Mouse (Mus musculus) heart, embryonic 15.5 days (tissue): ENCODE data around the gene Nhlrc2. TPM values are rescaled to one million over a fixed set of nuclear protein-coding genes. Genes with fewer than 3 reads are reported as not detected.
"Not testable (repeated sequence)": the region's sequence is repeated elsewhere in the genome, so short reads cannot be mapped to it uniquely, and the experiment has no call there.

Source experiments
- ATAC-seq: fragments of 200-750 bp; cut with Nextera tagmentation; replicated peaks from 2 replicates; pipeline ENCODE4 v1.8.0; 2017; ENCODE audit warnings: low read depth, moderate TSS enrichment; ENCODE audit not compliant: insufficient number of reproducible peaks, insufficient read depth, low FRiP score
- H3K27ac ChIP-seq: fragments of 300-500 bp; sonication (generic); 2 replicates; pipeline ENCODE4 v1.5.1; 2015; ENCODE audit warnings: mild to moderate bottlenecking, inconsistent platforms
- H3K27me3 ChIP-seq: fragments of 300-500 bp; sonication (generic); 2 replicates; pipeline ENCODE4 v1.6.1; 2015; ENCODE audit warnings: inconsistent platforms
- H3K36me3 ChIP-seq: fragments of 300-500 bp; sonication (generic); 2 replicates; pipeline ENCODE4 v1.6.1; 2015; ENCODE audit warnings: mild to moderate bottlenecking, inconsistent platforms
- H3K4me1 ChIP-seq: fragments of 300-500 bp; sonication (generic); replicated peaks from 2 replicates; pipeline ENCODE4 v1.6.1; 2015; ENCODE audit warnings: inconsistent platforms
- H3K4me2 ChIP-seq: fragments of 300-500 bp; sonication (generic); 2 replicates; pipeline ENCODE4 v1.6.1; 2015; ENCODE audit warnings: inconsistent platforms, mild to moderate bottlenecking, moderate library complexity
- H3K4me3 ChIP-seq: fragments of 300-500 bp; sonication (generic); 2 replicates; pipeline ENCODE4 v1.5.1; 2015; ENCODE audit warnings: mild to moderate bottlenecking, inconsistent platforms
- H3K9ac ChIP-seq: fragments of 300-500 bp; sonication (generic); 2 replicates; pipeline ENCODE4 v1.6.1; 2015; ENCODE audit warnings: mild to moderate bottlenecking, inconsistent platforms
- H3K9me3 ChIP-seq: fragments of 300-500 bp; sonication (generic); replicated peaks from 2 replicates; pipeline ENCODE4 v1.6.1; 2016; ENCODE audit warnings: inconsistent platforms
- WGBS: fragments of 180-500 bp; shearing (Covaris S2); methylation state at CpG from one replicate; pipeline ENCODE4 v1.1.7; 2015; ENCODE audit warnings: mixed read lengths; 5-methylcytosine and 5-hydroxymethylcytosine counted together
- polyA plus RNA-seq: library from polyadenylated mRNA; unstranded; fragments of >200 nt; fragmentation: Nextera tagmentation; extraction: Ambion mirVana; gene quantifications from 2 replicates; pipeline ENCODE4 v1.2.1, GENCODE M21; 2015

Gene Nhlrc2
- polyA plus RNA-seq, result 14.4 and 14.9 TPM in 2 replicates

DNA sequence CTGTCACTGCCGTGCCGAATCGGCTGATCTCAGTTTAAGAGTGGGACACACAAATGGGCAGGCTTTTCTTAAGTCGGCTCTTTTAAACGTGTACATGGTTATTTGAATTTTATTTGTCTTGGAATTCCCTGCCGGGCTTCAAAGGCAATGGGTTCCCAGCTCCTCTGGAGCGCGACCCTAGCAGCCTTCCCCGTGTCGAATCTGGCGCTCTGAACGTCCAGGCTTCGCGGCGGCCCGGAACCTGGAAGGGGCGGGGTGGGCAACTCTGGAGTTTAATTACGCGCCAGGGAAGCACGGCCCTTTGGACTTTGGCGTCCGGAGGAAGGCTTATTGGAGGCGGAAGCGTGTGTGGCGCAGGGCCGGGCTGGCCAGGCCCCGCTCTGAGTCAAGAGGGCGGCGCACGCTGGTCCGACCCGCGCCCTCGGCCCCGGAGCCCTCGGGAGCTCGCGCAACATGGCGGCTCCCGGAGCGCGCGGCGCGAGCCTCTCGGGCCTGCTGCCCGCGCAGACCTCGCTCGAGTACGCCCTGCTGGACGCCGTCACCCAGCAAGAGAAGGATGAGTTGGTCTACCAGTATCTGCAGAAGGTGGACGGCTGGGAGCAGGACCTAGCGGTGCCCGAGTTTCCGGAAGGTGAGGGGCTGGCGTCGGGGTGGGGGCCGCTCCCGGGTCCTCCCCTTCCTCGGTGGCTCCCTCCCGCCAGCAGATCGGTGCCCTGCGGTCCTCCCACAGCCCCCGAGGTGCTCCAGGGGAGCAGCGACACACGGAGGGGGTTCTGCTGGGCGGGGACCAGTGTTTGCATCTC is at the start of gene Nhlrc2:
Nhlrc2 (plus strand) TSS at position 32 of the 803 bp plus-strand sequence.
- Histone ChIP-seq H3K9ac (peak within 1 kb of the TSS; percentile 90), H3K27ac (peak within 1 kb of the TSS; percentile 97), H3K4me1 (peaks cover 16% of the 10 kb centered on the region), H3K36me3 (peaks cover 31% of the 10 kb centered on the region), H3K4me2 (peak within 1 kb of the TSS; percentile 91), H3K9me3 (no peaks in the 10 kb centered on the region), H3K27me3 (no peaks in the 10 kb centered on the region), H3K4me3 (peak within 1 kb of the TSS; percentile 77)
- under 1% methylated on average over 69 of the region's 69 CpGs for WGBS
- ATAC-seq, result peak; percentile 89

DNA sequence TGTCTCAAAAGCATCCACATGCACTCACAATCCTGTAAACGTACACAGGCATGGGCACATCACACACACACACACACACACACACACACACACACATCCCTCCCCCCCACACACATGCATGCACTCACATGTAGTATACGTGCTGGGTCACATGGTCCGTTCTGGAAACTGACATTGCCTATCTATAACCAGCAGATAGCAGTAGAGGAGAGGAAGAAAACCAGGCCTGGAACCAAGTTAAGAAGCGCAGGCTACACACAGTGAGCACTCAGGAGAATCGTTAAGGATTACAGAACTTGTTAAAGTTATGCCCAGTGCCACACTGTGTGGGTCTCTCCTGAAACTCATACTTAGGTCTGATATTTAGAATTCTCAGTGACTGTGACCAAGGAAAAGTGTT is 45.0 kb upstream of the Nhlrc2 start:
- H3K9ac ChIP-seq, H3K27me3 ChIP-seq, H3K9me3 ChIP-seq, H3K27ac ChIP-seq, H3K4me1 ChIP-seq, H3K36me3 ChIP-seq, ATAC-seq, H3K4me2 ChIP-seq, H3K4me3 ChIP-seq: not testable (repeated sequence)
- WGBS, result no CpG with 5 or more reads among the region's 5 CpGs

DNA sequence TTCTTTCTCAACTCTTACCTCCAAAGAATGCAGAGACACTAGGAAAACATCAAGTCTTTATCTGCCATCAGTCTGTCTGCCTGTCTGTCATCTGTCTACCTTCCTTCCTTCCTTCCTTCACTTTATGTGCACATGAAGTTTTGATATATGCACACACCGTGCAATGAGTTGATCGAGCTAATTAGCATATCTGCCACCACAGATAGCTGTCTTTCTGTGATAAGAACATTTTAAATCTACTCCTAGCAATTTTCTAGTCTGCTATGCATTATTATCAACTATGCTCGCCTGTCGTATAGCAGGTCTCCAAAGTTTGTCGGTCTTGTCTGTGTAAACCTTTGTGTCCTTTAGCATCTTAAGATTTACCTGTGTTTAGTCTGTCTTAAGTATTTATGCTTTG is 44.5 kb upstream of the Nhlrc2 start:
- not testable (repeated sequence) for H3K9me3 ChIP-seq, H3K4me1 ChIP-seq, H3K27me3 ChIP-seq, H3K27ac ChIP-seq, H3K9ac ChIP-seq, H3K36me3 ChIP-seq, ATAC-seq, H3K4me3 ChIP-seq, H3K4me2 ChIP-seq
- WGBS, result no CpG with 5 or more reads among the region's 5 CpGs

DNA sequence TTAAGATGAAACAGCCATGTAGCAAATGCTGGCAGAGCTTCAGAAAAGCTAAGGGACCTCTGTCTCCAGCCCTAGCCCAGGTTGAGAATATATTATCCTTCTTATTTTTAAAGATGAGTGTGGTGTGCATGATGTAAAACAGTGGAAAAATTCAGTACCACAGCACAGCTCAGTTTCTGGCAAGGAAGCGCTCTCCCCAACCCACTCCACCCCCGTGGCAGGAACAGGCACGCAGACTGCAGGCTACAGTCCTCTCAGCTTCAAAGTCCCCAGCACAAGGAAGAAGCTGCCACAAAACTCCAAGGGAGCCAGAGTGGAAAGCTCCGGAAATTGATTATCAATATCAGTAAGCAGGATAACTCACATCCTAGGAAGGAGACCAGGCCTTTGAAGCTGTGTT is 36.9 kb upstream of the Nhlrc2 start:
- not testable (repeated sequence) for H3K4me2 ChIP-seq, H3K27me3 ChIP-seq, H3K4me1 ChIP-seq, H3K4me3 ChIP-seq, H3K9me3 ChIP-seq, H3K9ac ChIP-seq, ATAC-seq, H3K27ac ChIP-seq, H3K36me3 ChIP-seq
- no CpG with 5 or more reads among the region's 4 CpGs for WGBS

DNA sequence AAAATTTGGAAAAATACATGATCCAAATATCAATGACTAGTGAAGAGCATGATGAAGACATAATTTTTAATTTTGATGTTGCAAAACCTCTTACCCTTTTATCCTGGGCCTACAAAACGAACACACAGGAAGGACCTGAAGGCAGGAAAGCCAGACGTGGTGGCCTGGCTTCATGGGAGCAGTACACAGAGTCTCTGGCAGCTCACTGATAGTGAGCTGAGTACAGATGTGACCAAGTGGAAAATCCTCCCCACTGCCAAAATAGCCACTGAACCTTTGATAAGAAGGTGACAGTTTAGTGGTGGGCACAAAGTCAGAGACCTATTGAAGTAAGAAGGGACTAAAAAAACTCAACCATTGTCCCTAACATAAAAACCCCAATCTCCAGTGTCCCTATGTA is 34.5 kb upstream of the Nhlrc2 start:
- not testable (repeated sequence) for H3K36me3 ChIP-seq, H3K4me2 ChIP-seq, H3K27me3 ChIP-seq, H3K4me3 ChIP-seq, H3K27ac ChIP-seq, H3K4me1 ChIP-seq, H3K9me3 ChIP-seq, H3K9ac ChIP-seq
- WGBS, result no CpG with 5 or more reads among the region's 2 CpGs
- 0 out of 2 replicates have a peak, but pooled peaks have one; percentile 31 for ATAC-seq

DNA sequence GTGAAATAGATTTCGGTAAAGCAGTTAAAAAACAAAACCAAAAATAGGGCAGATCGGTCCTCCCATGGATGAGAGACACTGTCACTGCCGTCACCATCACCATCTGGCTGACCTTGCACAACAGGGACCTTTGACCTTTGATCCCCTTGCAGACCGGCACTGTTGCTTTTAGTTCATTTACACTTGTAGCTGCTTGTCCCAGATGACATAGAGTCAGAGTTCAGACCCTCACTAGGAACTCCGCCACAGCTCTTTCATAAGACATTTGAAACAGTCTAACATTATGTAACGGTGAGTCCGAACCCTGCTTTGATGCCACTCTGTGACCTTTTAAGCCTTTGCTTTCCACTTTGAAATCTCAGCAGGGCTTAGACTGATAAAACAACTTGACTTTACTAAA is 28.7 kb upstream of the Nhlrc2 start:
- not testable (repeated sequence) for ATAC-seq, H3K27me3 ChIP-seq, H3K36me3 ChIP-seq, H3K9me3 ChIP-seq, H3K9ac ChIP-seq, H3K4me3 ChIP-seq, H3K4me2 ChIP-seq, H3K27ac ChIP-seq, H3K4me1 ChIP-seq
- WGBS, result no CpG with 5 or more reads among the region's 7 CpGs

DNA sequence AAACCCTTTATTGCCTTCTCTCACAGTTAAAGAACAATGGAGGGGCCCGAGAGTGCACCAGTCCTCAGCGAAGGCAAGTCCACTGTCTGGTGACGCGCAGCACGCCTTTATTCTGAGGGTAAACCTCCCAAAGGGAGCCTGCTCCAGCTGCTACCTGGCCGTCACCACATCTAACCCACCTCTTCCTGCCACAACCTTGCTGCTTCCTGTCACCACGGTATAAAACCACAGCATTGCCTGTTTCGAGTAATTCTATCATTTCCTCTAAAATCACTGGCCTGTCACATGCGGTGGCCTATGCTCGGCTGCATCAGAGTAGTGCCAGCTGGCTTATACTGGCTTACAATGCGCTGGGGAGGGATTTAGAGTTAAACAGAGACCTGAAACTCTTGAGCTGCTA is 17.5 kb upstream of the Nhlrc2 start:
- not testable (repeated sequence) for H3K4me3 ChIP-seq, H3K4me2 ChIP-seq, ATAC-seq, H3K9me3 ChIP-seq, H3K9ac ChIP-seq, H3K27me3 ChIP-seq, H3K36me3 ChIP-seq, H3K27ac ChIP-seq
- WGBS, result no CpG with 5 or more reads among the region's 11 CpGs
- peaks cover 13% of the 10 kb centered on the region for H3K4me1 ChIP-seq

DNA sequence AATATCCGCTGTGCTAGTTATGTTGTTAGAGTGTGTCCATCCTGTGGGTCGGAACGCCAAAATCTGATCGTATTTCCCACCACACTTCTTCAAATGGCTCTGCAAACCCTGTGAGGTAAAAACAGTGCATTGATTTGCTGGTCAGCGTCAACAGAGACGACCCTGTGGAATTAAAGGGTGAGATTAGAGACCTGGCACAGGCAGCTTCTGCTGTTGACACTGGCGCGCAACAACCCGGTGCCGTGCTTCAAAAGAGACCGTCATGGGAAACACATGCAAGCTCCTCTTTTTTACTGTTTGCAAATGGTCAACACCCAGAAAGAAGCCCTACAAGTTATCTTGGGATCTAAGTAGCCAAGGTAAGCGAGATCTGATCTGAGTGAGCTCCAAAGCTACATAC is 16.8 kb upstream of the Nhlrc2 start:
- H3K4me2 ChIP-seq, result no peak overlapping the region
- no peak for ATAC-seq

DNA sequence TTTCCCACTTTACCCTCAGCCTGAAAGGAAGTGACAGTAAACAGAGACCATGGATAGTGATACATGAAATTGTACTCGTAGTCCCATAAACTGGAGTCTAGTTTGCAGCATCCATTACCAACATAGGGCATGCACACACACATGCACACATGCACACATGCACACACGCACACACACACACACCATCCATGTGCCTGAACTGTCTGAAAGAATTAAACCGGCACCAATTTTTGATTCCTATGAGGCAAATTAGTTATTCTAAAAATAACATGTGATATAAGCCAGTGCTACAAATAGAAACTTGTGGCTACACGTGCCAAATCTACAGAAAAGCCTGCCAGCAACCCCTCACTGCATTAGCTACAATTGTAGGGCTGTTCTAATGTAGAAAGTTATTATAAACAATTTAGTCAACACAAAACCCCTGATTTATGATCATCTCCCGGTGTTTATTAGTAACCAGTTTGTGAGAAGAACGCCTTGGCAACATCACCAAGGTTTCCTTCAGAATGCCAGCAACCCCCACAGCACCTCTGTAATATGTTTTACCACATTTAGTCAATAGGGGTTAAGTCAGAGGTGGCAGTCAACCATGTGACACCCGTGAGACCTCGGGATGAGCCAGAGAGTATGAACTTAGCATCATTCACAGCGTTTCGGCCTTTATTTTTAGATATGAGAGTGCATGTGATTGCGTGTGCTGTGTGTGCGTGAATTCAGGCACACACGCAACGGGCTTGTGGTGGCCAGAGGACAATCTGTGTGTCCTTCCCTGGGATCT is 14.6 kb upstream of the Nhlrc2 start:
- H3K4me2 ChIP-seq, result peak overlapping the region; percentile 14; the same call in 1 of the 2 replicates
- 65% methylated on average over 14 of the region's 14 CpGs for WGBS
- peak overlapping the region; percentile 78 for H3K27ac ChIP-seq
- H3K4me1 ChIP-seq, result peaks cover 13% of the 10 kb centered on the region
- H3K9me3 ChIP-seq, result no peaks in the 10 kb centered on the region
- no peaks in the 10 kb centered on the region for H3K27me3 ChIP-seq
- H3K9ac ChIP-seq, result no peak overlapping the region
- H3K36me3 ChIP-seq, result peaks cover 8% of the 10 kb centered on the region; the same call in 1 of the 2 replicates
- no peak overlapping the region for H3K4me3 ChIP-seq
- ATAC-seq, result no peak

More for the DNA sequence above, 16.8 kb upstream of the Nhlrc2 start:
- H3K27ac ChIP-seq, result no peak overlapping the region
- WGBS, result 81% methylated on average over 12 of the region's 12 CpGs
- H3K36me3 ChIP-seq, result peaks cover 4% of the 10 kb centered on the region; the same call in 1 of the 2 replicates
- H3K4me3 ChIP-seq, result no peak overlapping the region
- H3K27me3 ChIP-seq, result no peaks in the 10 kb centered on the region
- no peaks in the 10 kb centered on the region for H3K9me3 ChIP-seq
- peaks cover 13% of the 10 kb centered on the region for H3K4me1 ChIP-seq
- H3K9ac ChIP-seq, result no peak overlapping the region

DNA sequence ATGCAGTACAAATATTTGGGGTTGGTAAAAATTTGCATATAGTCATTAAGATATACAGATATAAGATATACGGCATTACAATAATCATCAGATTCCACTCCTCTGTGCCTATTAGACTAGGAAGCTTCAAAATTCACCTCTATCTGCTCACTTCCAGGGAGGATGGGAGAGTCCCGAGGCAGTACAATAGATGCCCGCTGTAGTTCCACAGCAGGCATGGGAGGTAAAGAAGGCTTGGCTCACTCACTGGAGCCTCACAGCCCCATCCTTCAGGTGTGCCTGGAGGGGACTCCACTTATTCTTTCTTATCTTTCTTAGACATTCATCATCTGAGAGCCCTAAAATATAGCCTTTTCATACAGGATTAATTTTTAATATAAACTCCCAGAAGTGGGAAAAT is 13.7 kb upstream of the Nhlrc2 start:
- 80% methylated on average over 3 of the region's 3 CpGs for WGBS
- no peak overlapping the region for H3K27ac ChIP-seq
- no peak overlapping the region for H3K4me2 ChIP-seq
- H3K36me3 ChIP-seq, result peaks cover 12% of the 10 kb centered on the region
- no peak for ATAC-seq
- peaks cover 13% of the 10 kb centered on the region for H3K4me1 ChIP-seq
- H3K4me3 ChIP-seq, result no peak overlapping the region
- no peaks in the 10 kb centered on the region for H3K27me3 ChIP-seq
- no peaks in the 10 kb centered on the region for H3K9me3 ChIP-seq
- H3K9ac ChIP-seq, result no peak overlapping the region

DNA sequence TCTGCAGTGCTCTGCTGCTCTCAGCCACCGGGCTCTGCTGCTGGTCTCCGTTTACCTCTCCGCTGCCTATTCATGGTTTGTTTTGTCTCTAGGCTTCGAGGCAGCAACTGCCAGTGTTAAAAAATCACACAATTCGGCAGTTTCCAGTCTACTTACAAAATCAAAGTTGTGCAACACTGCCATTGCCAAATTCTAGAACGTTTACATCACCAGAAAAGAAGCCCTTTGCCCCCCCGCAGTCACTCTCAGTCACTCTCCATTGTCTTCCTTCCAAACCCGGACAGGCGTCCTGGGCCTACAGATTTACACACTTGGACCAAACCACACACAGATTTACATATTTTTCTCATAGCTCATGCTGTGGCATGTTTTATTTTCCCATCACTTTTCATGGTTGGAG is 13.0 kb upstream of the Nhlrc2 start:
- Histone ChIP-seq H3K9me3 (no peaks in the 10 kb centered on the region), H3K4me1 (peaks cover 13% of the 10 kb centered on the region), H3K4me2 (no peak overlapping the region), H3K27me3 (no peaks in the 10 kb centered on the region), H3K9ac (no peak overlapping the region), H3K36me3 (peaks cover 12% of the 10 kb centered on the region), H3K27ac (no peak overlapping the region), H3K4me3 (no peak overlapping the region)
- ATAC-seq, result no peak
- WGBS, result 73% methylated on average over 9 of the region's 9 CpGs
